Mouse (Mus musculus) left cerebral cortex, postnatal 10 days (tissue): ENCODE measurements at regions not wholly inside any gene's neighbourhood (a gene's known extent, or its start where the extent isn't known, plus 50 kb on each side); places are given as distances from the start of the nearest gene placed in this dataset.
"Not testable (repeated sequence)": the region's sequence is repeated elsewhere in the genome, so short reads cannot be mapped to it uniquely, and the experiment has no call there.

Experiments
- DNase-seq, 2 experiments: peaks; one replicate each; pipeline ENCODE4 v3.0.0; 2021 to 2022; ENCODE audit warnings: low spot score in 2 of 2, mixed read lengths in 1 of 2; ENCODE audit errors: extremely low spot score in 1 of 2
- intact Hi-C: fragments of 180-260 bp; cut with DNase I; formaldehyde crosslinking; loops from one replicate; pipeline ENCODE4 v1.15.1; 2025

- intact Hi-C loops, result no loop called here
- DNase-seq, result no peak
These were observed 228.1 kb upstream of the Pik3r1 start for GRCm38 (mm10) chr13:101996144-101996543.

DNA sequence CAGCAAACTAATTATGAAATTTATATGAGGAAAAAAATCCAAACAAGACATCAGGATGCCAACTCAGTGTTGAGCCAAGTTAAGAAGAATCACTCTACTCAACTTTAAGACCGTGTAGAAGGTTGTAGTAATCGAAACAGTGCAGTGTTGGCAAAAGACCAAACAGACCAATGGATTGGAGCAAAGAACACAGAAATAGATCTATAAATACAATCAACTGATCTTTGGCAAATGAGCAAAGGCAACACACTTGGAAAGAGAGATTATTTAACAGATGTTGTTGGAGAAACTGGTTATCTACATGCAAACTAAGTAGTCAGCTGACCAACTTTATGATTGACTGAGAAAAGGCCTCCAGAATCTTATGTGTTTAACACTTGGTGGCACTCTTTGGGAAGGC, 229.4 kb upstream of the Pik3r1 start:
- intact Hi-C loops, result no loop called here
- no peak for DNase-seq

DNA sequence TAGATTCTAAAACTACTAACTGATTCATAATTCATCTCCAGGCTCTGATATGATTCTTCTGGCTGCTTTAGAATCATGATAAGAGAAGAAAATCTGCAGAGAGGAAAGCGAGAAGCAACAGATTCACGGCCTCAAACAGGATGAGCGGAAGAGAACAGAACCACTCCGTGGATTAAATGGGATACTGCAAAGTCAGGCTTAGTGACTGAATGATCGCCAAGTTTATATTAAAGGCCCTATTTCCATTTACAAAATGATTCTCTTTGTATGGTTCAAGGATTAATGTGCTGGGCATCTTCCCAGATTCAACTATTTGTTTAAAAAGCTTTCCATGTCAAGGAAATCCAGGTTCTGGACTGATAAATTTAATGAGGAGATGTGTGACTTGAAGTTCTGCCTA, 238.5 kb upstream of the Pik3r1 start:
- intact Hi-C loops, result no loop called here
- DNase-seq, result no peak

DNA sequence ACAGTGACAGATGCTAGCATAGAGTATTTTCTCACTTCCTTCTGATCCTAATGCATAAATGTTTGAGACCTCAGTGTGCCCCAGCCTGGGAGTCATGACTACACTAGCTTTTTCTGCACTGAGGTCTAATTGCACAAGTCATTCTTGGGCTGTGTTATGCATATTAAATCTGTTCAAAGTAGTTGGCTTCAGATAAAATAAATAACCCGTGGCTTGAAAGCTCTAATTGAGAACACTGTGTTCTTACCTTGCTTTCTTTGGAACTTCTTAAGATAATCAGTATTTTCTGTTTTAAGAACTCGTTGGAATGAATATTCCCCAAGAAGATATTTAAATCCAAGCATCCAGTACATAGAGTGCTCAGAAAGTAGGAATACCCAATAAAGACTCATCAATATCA, 243.9 kb upstream of the Pik3r1 start:
- no peak for DNase-seq
- intact Hi-C loops, result no loop called here

DNA sequence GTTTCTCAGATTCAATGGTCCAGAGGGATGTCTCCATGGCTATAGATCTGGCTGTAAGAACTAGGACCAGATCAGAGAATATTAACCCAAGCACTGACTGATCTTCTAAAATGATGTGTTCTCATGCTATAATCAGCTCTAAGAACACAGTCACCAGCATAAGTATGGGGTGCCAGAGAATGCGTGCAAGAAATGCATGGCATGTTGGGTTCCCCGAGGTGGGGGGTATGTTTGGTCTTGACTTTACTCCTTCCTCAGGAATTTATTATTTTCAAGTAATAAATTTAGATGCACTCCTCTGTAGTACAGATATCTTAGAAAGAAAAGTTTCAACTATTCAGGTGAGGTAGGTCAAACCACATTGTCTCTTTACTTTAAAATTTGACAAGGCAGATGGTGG, 246.5 kb upstream of the Pik3r1 start:
- intact Hi-C loops, result no loop called here
- no peak for DNase-seq

DNA sequence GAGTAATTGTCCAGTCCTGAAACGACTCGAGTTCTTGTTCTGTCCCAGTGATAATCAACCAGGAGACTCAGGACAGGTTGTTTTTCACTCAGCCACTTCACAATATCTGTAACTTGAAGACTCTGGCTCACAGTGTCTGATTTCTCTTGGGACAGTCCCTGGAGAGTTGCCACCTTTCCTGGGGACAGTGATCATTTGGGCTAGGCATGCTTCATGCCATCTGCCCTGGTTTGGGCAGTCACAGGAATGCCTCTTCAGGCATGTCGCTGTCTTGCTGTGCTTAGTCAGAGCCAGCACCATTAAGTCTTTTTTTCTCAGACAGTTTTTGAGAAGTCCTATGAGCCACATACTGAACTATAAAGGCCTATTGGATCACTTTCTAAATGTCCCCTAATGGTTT, 246.9 kb upstream of the Pik3r1 start:
- no peak for DNase-seq
- intact Hi-C loops, result no loop called here

DNA sequence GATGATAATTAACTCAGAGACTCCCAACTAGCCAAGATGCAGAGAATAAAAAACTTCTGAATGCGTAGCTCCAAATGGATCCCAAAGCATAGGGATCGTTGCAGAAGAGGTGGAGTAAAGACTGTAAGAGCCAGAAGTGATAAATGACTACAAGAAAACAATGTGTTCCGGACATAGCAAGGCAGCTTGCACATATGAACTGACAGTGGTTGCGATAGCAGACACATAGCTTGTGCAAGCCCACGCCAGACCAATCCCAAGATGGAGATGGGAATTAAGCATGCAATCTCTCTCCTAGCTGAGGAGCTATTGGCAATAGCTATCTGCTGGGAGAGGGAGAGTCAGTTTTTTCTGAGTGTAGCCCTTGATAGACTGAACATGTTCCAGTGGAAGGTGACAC, 248.5 kb upstream of the Pik3r1 start:
- no peak for DNase-seq
- intact Hi-C loops, result no loop called here

DNA sequence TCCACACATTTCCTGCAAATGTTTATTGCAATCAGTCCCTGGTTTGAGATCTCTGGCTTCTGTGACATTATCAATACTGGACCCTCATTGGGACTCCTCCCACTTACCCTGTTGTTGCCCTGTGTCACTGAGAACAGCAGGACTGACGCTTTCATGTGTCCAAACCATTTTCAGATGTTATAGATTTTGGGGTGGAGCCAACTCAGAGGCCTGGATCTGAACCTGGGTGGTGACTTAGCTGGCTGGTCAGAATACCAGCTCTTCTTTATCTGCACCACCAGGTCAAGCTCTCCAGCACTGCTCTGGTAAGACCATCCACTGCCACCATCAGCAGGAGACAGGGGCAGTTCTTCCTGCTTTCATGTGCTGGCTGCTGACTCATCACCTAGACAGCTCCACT, 254.3 kb upstream of the Pik3r1 start:
- no peak for DNase-seq
- intact Hi-C loops, result no loop called here

DNA sequence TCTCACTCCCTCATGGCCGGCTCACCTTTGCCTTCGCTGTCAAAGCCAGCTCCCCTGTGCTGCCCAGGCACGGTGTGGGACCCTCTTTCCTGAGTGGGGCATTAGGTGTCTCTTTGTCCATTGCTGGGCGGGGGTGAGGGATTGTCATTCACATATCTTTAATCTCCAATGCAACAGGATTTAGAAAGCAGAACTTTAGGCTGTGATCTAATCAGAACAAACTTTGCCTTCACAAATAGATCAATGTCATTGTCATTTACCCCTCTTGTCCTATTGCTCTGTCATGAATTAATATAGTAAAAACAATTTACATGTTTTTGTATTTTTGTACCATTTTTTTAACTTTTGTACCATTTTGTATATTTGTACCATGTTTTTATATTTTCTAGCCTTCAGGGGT, 254.7 kb upstream of the Pik3r1 start:
- intact Hi-C loops, result no loop called here
- DNase-seq, result no peak

GRCm38 (mm10) chr13:102023624-102024023, 255.6 kb upstream of the Pik3r1 start:
- DNase-seq, result no peak
- intact Hi-C loops, result no loop called here

GRCm38 (mm10) chr13:102025138-102025537, 257.1 kb upstream of the Pik3r1 start:
- DNase-seq, result no peak
- intact Hi-C loops, result no loop called here

DNA sequence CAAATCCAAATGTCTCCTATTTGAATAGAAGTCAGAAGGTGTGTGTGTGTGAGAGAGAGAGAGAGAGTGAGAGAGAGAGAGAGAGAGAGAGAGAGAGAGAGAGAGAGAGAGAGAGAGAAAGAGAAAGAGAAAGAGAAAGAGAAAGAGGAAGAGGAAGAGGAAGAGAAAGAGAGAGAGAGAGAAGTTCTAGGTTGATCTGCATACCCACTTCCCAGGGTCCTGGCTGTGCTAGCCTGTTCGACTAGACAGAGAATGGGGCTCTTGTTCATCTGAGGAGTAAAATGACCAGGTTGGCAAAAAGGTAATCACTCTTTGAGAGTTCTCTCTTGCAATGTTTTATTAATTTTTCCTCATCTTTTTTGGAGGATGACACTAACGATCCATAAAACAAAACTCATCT, 257.5 kb upstream of the Pik3r1 start:
- DNase-seq, intact Hi-C loops: not testable (repeated sequence)

DNA sequence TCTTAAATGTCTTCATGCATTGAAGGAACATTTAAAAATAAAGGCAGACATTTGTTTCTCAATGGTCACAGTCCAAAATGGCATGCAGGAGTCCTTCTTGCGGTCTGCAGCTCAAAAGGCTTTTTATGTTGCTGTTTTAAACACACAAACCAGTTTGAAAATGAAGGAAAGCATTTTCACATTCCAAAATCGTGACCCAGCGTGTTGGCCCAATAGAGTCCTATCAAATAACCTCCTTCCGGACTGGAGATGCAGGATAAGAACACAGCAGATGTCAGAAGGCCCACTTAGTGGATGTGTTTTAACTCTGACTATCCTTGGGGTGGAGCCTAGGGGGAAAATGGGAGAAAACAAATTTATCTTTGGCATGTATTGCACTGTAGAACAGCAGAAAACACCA, 263.4 kb upstream of the Pik3r1 start:
- intact Hi-C loops, result no loop called here
- no peak for DNase-seq

DNA sequence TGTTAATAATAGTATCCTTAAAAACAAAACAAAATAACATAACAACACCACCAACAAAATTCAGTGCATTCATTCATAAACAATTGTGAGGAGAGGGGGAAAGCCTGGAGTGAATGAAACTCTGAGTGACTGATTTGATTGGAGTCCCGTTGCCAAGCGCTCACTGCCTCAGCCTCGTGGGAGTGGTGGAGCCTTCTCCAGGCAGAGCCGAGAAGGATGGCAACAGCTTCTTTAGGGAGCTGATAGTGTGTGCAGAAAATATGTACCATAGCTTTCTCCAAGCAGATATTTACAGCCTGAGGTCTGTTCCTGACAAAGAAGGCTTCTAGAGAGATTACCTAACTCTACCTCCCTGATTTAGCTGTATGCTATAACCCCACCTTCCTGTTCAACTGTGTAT, 266.5 kb upstream of the Pik3r1 start:
- DNase-seq, result peak in 1 of 2 experiments; percentile 21
- intact Hi-C loops, result no loop called here

GRCm38 (mm10) chr13:102036001-102036400, 268.0 kb upstream of the Pik3r1 start:
- intact Hi-C loops, result no loop called here
- DNase-seq, result no peak

- intact Hi-C loops, result no loop called here
- DNase-seq, result no peak
These were observed 269.0 kb upstream of the Pik3r1 start for GRCm38 (mm10) chr13:102036819-102037624.

GRCm38 (mm10) chr13:102060213-102060612, 292.2 kb upstream of the Pik3r1 start:
- DNase-seq, result no peak
- intact Hi-C loops, result no loop called here

- peak in 1 of 2 experiments; percentile 16 for DNase-seq
- intact Hi-C loops, result no loop called here
These were observed 296.7 kb upstream of the Pik3r1 start for GRCm38 (mm10) chr13:102064590-102065273.

GRCm38 (mm10) chr13:102065274-102065640, 297.2 kb upstream of the Pik3r1 start:
- intact Hi-C loops, result no loop called here
- DNase-seq, result no peak

DNA sequence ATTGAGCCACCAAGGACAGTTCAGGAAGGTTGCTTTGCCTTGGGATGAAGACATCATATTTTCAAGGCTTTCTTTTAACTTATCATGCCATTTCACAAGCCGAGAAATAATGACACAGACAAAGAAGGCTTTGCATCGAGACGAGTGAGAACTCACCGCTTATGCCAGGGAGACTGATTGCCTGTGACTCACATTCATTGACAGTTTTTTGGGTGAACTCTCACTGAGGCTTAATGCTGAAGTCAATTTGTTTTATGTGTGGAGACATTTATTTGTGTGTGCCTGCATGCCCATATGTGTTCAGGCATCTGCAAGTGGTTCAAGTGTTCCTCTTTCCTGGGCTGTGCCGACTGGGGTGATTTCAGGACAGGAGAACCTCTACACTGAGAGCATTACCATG, 297.8 kb upstream of the Pik3r1 start:
- DNase-seq, result no peak
- intact Hi-C loops, result no loop called here

DNA sequence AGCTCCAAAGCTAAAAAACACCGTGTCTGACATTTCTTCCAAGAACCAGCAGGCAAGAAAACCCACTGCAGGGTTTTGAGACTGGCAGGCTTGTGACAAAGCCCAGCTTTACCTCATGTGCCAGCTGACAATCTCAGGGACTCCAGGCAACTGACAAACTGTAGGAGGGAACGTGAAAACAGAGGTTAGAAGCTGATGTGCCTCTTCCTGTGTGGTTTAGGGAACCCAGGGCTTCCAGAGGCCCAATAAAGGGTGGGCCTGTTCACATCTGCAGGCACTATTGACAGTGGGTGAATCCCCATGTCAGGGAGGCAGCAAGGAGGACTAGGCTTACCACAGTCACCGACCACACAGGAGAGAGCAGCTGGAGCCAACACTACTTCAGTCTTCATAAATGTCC, 302.7 kb upstream of the Pik3r1 start:
- no peak for DNase-seq
- intact Hi-C loops, result no loop called here
